Mouse (Mus musculus): ENCODE measurements at regions not wholly inside any gene's neighbourhood (a gene's known extent, or its start where the extent isn't known, plus 50 kb on each side); places are given as distances from the start of the nearest gene placed in this dataset.

DNA sequence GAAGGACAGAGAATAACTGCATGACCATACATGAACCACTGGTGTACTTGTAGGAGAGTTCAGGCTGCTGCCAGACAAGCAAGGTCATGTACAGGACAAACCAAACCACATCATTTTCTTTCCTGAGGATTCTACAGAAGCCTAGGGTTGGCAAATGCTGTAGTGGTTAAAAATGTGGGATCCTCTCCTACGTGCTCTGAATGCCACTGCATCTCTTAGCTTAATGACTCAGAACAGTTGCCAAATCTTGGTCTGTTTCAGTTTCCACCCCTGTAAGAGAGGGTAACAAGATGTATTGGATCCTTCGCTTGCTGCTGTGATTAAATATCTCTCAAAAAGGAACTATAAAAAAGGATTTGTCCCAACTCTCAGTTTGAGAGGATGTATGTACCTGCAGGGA, 938.1 kb downstream of the 4930444P10Rik start:
- H3K4me3 ChIP-seq (ENCODE audit: low read depth, low read length) = no peak overlapping the region
- 88% methylated on average over 2 of the region's 2 CpGs for WGBS
- no peaks in the 10 kb centered on the region for H3K9me3 ChIP-seq (ENCODE audit: low read depth, low read length)
- H3K27ac ChIP-seq (ENCODE audit: low read depth) = no peak overlapping the region
- no peaks in the 10 kb centered on the region for H3K4me1 ChIP-seq (ENCODE audit: insufficient read depth)
- no peak for TF ChIP-seq CTCF (IDR thresholded peaks at IDR 0.05; ENCODE audit: low read depth)
- H3K4me2 ChIP-seq = no peak overlapping the region
- DNase-seq (no peak), ATAC-seq (ENCODE audit: insufficient read depth) (no peak)
- no peak overlapping the region for H3K9ac ChIP-seq
- H3K27me3 ChIP-seq (ENCODE audit: insufficient read depth, low read length) = no peaks in the 10 kb centered on the region
- no peaks in the 10 kb centered on the region for H3K36me3 ChIP-seq (ENCODE audit: insufficient read depth)

DNA sequence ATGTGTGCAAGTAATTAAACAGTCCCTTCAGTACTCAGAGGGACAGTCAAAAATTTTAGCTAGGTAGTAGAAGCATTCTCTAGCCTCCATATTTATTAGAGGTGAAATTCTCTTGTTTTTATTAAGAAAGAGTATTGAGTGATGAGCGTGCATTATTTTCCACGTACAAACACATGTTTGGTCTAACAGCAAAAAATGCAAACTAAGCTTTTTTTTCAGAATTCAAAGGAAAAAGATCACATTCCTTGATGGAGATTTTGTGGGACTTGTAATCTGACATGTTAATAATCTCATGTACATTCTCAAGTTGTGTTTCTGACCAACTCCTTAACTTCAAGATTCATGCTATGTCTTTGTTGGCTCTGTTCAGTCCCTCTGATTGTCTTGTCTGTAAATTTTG, 939.2 kb downstream of the 4930444P10Rik start:
- Histone ChIP-seq H3K9ac (no peak overlapping the region), H3K4me2 (no peak overlapping the region), H3K4me3 (ENCODE audit: low read depth, low read length) (no peak overlapping the region), H3K9me3 (ENCODE audit: low read depth, low read length) (no peaks in the 10 kb centered on the region), H3K27me3 (ENCODE audit: insufficient read depth, low read length) (no peaks in the 10 kb centered on the region), H3K27ac (ENCODE audit: low read depth) (no peak overlapping the region), H3K36me3 (ENCODE audit: insufficient read depth) (no peaks in the 10 kb centered on the region), H3K4me1 (ENCODE audit: insufficient read depth) (no peaks in the 10 kb centered on the region)
- WGBS = 91% methylated on average over 2 of the region's 2 CpGs
- no peak for DNase-seq
- ATAC-seq (ENCODE audit: insufficient read depth) = no peak
- no peak for TF ChIP-seq CTCF (IDR thresholded peaks at IDR 0.05; ENCODE audit: low read depth)

DNA sequence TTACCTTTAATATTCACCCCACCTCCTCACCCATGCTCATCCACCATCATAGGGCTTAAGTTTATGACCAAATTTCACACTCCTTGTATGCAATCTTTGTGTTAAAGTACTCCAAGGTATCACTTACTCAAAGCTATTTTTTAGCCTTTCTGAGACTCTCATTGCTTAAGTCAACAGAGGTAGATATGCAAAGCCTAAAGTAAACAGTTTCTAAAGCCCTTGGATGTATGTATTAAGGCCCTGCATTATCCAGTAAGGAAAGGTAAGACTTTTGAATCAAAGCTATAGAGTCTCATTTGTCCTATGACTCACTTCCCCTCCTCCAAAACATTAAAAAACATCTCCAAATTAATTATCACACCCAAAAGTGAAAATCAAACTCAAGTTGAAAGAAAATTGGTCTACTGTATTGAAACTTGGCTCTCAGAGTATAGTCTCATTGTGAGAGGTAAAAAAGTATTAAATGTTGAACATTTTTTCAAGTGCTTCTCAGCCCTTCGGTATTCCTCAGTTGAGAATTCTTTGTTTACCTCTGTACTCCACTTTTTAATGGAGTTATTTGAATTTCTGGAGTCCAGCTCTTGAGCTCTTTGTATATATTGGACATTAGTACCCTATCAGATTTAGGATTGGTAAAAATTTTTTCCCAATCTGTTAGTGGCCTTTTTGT, 949.1 kb downstream of the 4930444P10Rik start:
- H3K4me3 ChIP-seq (ENCODE audit: low read depth, low read length) = no peak overlapping the region
- no peak overlapping the region for H3K9ac ChIP-seq
- H3K27me3 ChIP-seq (ENCODE audit: insufficient read depth, low read length) = no peaks in the 10 kb centered on the region
- ATAC-seq (ENCODE audit: insufficient read depth) (peak; percentile 91), DNase-seq (peak; percentile 24)
- H3K9me3 ChIP-seq (ENCODE audit: low read depth, low read length) = no peaks in the 10 kb centered on the region
- WGBS = 35% methylated on average over 1 of the region's 1 CpGs
- TF ChIP-seq CTCF (IDR thresholded peaks at IDR 0.05; ENCODE audit: low read depth) = no peak
- H3K4me2 ChIP-seq = no peak overlapping the region
- H3K4me1 ChIP-seq (ENCODE audit: insufficient read depth) = no peaks in the 10 kb centered on the region
- H3K36me3 ChIP-seq (ENCODE audit: insufficient read depth) = no peaks in the 10 kb centered on the region
- no peak overlapping the region for H3K27ac ChIP-seq (ENCODE audit: low read depth)

DNA sequence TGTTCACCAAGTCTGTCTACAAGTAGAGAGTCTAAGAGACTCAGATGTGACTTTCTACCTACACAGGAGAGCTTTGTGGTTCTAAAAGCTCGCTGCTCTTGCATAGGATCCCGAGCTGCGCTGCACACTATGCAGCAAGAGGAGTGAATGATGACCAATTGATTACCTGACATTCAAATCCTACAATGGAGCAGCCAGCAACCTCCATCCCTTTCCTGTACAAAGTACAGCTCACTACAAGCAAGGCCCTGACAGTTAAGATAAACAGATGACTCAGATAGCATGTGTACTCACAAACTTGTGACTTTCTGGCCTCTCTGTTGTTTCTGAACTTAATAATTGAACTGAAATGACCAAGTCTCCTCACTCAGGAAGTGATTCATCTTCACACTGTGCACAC, 974.7 kb downstream of the 4930444P10Rik start:
- no peak overlapping the region for H3K27ac ChIP-seq (ENCODE audit: low read depth)
- no peak for DNase-seq
- H3K4me3 ChIP-seq (ENCODE audit: low read depth, low read length) = no peak overlapping the region
- ATAC-seq (ENCODE audit: insufficient read depth) = no peak
- no peak overlapping the region for H3K9ac ChIP-seq
- H3K9me3 ChIP-seq (ENCODE audit: low read depth, low read length) = no peaks in the 10 kb centered on the region
- H3K4me1 ChIP-seq (ENCODE audit: insufficient read depth) = no peaks in the 10 kb centered on the region
- WGBS = 30% methylated on average over 3 of the region's 3 CpGs
- H3K27me3 ChIP-seq (ENCODE audit: insufficient read depth, low read length) = no peaks in the 10 kb centered on the region
- no peak overlapping the region for H3K4me2 ChIP-seq
- no peaks in the 10 kb centered on the region for H3K36me3 ChIP-seq (ENCODE audit: insufficient read depth)
- no peak for TF ChIP-seq CTCF (IDR thresholded peaks at IDR 0.05; ENCODE audit: low read depth)

- Histone ChIP-seq H3K27ac (ENCODE audit: low read depth) (no peak overlapping the region), H3K4me3 (ENCODE audit: low read depth, low read length) (no peak overlapping the region), H3K27me3 (ENCODE audit: insufficient read depth, low read length) (no peaks in the 10 kb centered on the region), H3K4me2 (no peak overlapping the region), H3K36me3 (ENCODE audit: insufficient read depth) (no peaks in the 10 kb centered on the region), H3K4me1 (ENCODE audit: insufficient read depth) (no peaks in the 10 kb centered on the region), H3K9ac (no peak overlapping the region), H3K9me3 (ENCODE audit: low read depth, low read length) (no peaks in the 10 kb centered on the region)
- WGBS = 75% methylated on average over 2 of the region's 2 CpGs
- ATAC-seq (ENCODE audit: insufficient read depth) (no peak), DNase-seq (peak; percentile 3)
- TF ChIP-seq CTCF (IDR thresholded peaks at IDR 0.05; ENCODE audit: low read depth) = peak; percentile 44
Observed at GRCm38 (mm10) chr1:15111420-15111819, 981.7 kb downstream of the 4930444P10Rik start.

DNA sequence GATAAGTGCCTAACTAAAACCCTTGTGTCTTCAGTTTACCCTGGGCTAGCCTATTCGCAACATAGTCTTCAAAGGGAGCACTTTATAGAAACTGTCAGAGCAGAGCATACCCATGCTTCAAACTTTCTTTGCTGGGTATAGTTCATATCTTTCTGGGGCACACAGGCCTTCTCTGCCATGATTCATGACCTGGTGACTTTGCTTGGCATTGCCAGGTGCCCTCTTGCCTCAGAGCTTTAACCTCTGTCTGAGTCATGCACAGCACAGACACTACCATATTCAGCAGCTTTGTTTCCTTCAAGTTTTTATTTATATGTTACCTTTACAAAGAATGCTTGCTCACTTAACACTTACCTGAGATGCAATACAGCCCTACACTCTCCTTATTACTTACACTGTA, 1022.8 kb downstream of the 4930444P10Rik start:
- H3K27ac ChIP-seq (ENCODE audit: low read depth) = no peak overlapping the region
- 98% methylated on average over 1 of the region's 1 CpGs for WGBS
- H3K36me3 ChIP-seq (ENCODE audit: insufficient read depth) = no peaks in the 10 kb centered on the region
- no peak overlapping the region for H3K4me3 ChIP-seq (ENCODE audit: low read depth, low read length)
- no peaks in the 10 kb centered on the region for H3K27me3 ChIP-seq (ENCODE audit: insufficient read depth, low read length)
- DNase-seq (no peak), ATAC-seq (ENCODE audit: insufficient read depth) (no peak)
- H3K4me2 ChIP-seq = no peak overlapping the region
- H3K9ac ChIP-seq = no peak overlapping the region
- TF ChIP-seq CTCF (IDR thresholded peaks at IDR 0.05; ENCODE audit: low read depth) = no peak
- H3K4me1 ChIP-seq (ENCODE audit: insufficient read depth) = no peaks in the 10 kb centered on the region
- H3K9me3 ChIP-seq (ENCODE audit: low read depth, low read length) = no peaks in the 10 kb centered on the region

GRCm38 (mm10) chr1:15034047-15034446, 1059.1 kb downstream of the 4930444P10Rik start:
- no peak overlapping the region for H3K27ac ChIP-seq (ENCODE audit: low read depth)
- H3K4me2 ChIP-seq = no peak overlapping the region
- H3K36me3 ChIP-seq (ENCODE audit: insufficient read depth) = no peaks in the 10 kb centered on the region
- no peaks in the 10 kb centered on the region for H3K27me3 ChIP-seq (ENCODE audit: insufficient read depth, low read length)
- no peaks in the 10 kb centered on the region for H3K9me3 ChIP-seq (ENCODE audit: low read depth, low read length)
- no peak overlapping the region for H3K9ac ChIP-seq
- no peak for DNase-seq
- ATAC-seq (ENCODE audit: insufficient read depth) = no peak
- 33% methylated on average over 1 of the region's 1 CpGs for WGBS
- TF ChIP-seq CTCF (IDR thresholded peaks at IDR 0.05; ENCODE audit: low read depth) = no peak
- no peaks in the 10 kb centered on the region for H3K4me1 ChIP-seq (ENCODE audit: insufficient read depth)
- H3K4me3 ChIP-seq (ENCODE audit: low read depth, low read length) = no peak overlapping the region

DNA sequence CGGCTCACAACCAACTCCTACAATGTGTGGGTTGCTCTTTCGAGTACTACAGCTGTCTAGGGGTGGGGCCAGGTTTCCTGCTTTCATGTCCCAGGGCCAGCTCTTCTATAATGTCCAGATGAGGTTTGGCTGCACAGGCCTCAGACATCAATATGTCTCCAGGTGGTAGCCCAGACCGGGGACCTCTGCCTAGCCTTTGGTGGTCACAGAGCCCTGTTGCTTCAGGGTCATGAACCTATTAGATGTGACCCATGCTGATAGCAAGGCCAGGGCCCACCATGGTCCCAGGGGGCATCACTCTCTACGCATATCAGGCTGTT, 1074.7 kb downstream of the 4930444P10Rik start:
- Histone ChIP-seq H3K9me3 (ENCODE audit: low read depth, low read length) (no peaks in the 10 kb centered on the region), H3K27me3 (ENCODE audit: insufficient read depth, low read length) (no peaks in the 10 kb centered on the region), H3K4me1 (ENCODE audit: insufficient read depth) (no peaks in the 10 kb centered on the region), H3K27ac (ENCODE audit: low read depth) (no peak overlapping the region), H3K9ac (no peak overlapping the region), H3K36me3 (ENCODE audit: insufficient read depth) (no peaks in the 10 kb centered on the region), H3K4me3 (ENCODE audit: low read depth, low read length) (no peak overlapping the region), H3K4me2 (no peak overlapping the region)
- 82% methylated on average over 4 of the region's 4 CpGs for WGBS
- no peak for TF ChIP-seq CTCF (IDR thresholded peaks at IDR 0.05; ENCODE audit: low read depth)
- ATAC-seq (ENCODE audit: insufficient read depth) (no peak), DNase-seq (no peak)

All from lung, embryonic 14.5 days (tissue).